Mouse (Mus musculus): Measurements from ENCODE around the gene Hoxb13.

DNA sequence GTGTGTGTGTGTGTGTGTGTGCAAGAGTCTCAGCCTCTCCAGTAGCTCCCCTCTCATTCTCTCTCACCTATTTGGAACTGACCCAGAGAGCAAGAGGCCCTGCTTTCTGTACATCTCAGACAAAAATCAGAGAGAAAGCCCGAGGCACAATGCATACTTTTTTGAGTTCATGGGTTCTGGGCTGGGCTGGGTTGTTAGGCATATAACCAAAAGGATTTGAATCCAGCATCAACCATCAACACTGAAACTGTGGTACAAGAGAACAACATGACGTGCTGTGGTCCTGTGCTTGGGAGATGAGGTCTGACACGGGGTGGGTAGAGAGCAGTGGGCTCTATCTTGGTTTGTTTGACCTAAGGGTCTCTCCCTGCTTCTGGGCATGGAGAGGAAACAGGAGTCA is 22.5 kb upstream of the Hoxb13 start:
- TF ChIP-seq CTCF (IDR thresholded peaks at IDR 0.05; ENCODE audit: control insufficient read depth, insufficient read depth, low read length), result no peak
- TF ChIP-seq POLR2A (IDR thresholded peaks at IDR 0.05; ENCODE audit: borderline replicate concordance, control insufficient read depth, low read depth, low read length), result no peak
